Mouse (Mus musculus) small intestine, adult 2 months (tissue): ENCODE measurements at regions not wholly inside any gene's neighbourhood (a gene's known extent, or its start where the extent isn't known, plus 50 kb on each side); places are given as distances from the start of the nearest gene placed in this dataset.

ENCODE experiments used
- H3K27ac ChIP-seq: fragments of 200-500 bp; 2 replicates; pipeline ENCODE4 v1.5.1; 2012; ENCODE audit warnings: low read depth, low read length, control low read depth, inconsistent platforms; ENCODE audit not compliant: insufficient read depth
- H3K27me3 ChIP-seq: fragments of 200-500 bp; 2 replicates; pipeline ENCODE4 v1.6.1; 2012; ENCODE audit warnings: mild to moderate bottlenecking, moderate library complexity, low read length, inconsistent platforms; ENCODE audit not compliant: control insufficient read depth, insufficient read depth
- H3K36me3 ChIP-seq: fragments of 200-500 bp; 2 replicates; pipeline ENCODE4 v1.6.1; 2012; ENCODE audit warnings: mild to moderate bottlenecking, low read length, control low read depth, inconsistent platforms; ENCODE audit not compliant: control insufficient read depth, insufficient read depth
- H3K4me1 ChIP-seq: fragments of 200-500 bp; 2 replicates; pipeline ENCODE4 v1.6.1; 2012; ENCODE audit warnings: low read length, inconsistent platforms, mixed read lengths; ENCODE audit not compliant: control insufficient read depth, insufficient read depth, insufficient read length
- H3K4me3 ChIP-seq: fragments of 200-500 bp; 2 replicates; pipeline ENCODE4 v1.5.1; 2012; ENCODE audit warnings: low read depth, mild to moderate bottlenecking, control low read depth, inconsistent platforms, low read length, moderate library complexity
- CTCF ChIP-seq: fragments of 200-500 bp; IDR thresholded peaks from 2 replicates; pipeline ENCODE4 v1.5.1; 2012; ENCODE audit warnings: low read depth, mild to moderate bottlenecking, control low read depth, inconsistent platforms, low read length, moderate library complexity, mixed read lengths; ENCODE audit not compliant: insufficient replicate concordance, insufficient read length; ENCODE audit errors: extremely low read depth
- POLR2A ChIP-seq: fragments of 200-500 bp; IDR thresholded peaks from 2 replicates; pipeline ENCODE4 v1.6.1; 2012; ENCODE audit warnings: low read depth, mild to moderate bottlenecking, control low read depth, inconsistent platforms, low read length, moderate library complexity
- WGBS: fragments of 180-500 bp; shearing (Covaris S2); methylation state at CpG from one replicate; pipeline ENCODE4 v1.1.7; 2018; 5-methylcytosine and 5-hydroxymethylcytosine counted together

DNA sequence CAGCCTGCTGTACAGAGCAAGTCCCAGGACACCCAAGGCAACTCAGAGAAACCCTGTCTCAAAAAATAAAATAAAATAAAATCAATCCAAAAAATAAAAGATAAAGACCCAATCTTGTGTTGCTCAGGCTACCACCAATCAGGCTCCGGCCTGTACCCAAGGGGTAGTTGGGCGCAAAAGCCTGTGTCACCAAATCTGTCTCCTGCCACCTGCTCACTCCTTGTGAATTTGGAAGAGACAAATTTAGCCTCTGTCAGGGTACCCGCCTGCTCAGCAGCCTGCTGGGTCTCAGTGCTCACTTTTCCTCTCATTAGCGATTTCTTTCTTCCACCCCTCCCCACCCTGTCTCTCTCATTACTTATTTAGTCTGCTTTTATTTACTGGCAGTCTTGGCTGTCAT is 54.6 kb downstream of the Sox4 start:
- Histone ChIP-seq H3K4me1 (no peaks in the 10 kb centered on the region), H3K36me3 (no peaks in the 10 kb centered on the region), H3K27ac (no peak overlapping the region), H3K27me3 (no peaks in the 10 kb centered on the region), H3K4me3 (no peak overlapping the region)
- 96% methylated on average over 4 of the region's 4 CpGs for WGBS
- no peak for TF ChIP-seq POLR2A
- no peak for TF ChIP-seq CTCF

DNA sequence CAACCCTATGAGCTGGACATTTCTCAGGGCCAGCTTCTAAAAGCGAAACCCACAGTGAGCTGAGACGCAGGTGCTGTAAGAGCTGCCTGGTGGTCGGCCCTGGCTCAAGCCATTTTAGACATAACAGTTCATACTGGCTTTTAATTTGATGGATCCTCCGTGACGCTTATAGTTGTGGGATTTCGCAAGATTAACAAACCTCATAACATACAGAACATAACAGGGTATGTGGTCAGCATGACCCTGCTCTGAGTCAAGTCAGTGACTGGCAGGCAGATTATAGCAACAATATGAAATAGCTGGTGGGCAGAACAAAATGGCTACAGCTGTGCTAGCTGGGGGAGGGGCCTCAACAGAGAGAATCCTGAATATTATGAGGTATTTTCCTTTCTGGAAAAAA is 60.6 kb downstream of the Sox4 start:
- no peaks in the 10 kb centered on the region for H3K4me1 ChIP-seq
- TF ChIP-seq CTCF (no peak), POLR2A (no peak)
- no peak overlapping the region for H3K27ac ChIP-seq
- WGBS: 92% methylated on average over 6 of the region's 6 CpGs
- H3K36me3 ChIP-seq: no peaks in the 10 kb centered on the region
- no peak overlapping the region for H3K4me3 ChIP-seq
- H3K27me3 ChIP-seq: no peaks in the 10 kb centered on the region; the same call in 1 of the 2 replicates

DNA sequence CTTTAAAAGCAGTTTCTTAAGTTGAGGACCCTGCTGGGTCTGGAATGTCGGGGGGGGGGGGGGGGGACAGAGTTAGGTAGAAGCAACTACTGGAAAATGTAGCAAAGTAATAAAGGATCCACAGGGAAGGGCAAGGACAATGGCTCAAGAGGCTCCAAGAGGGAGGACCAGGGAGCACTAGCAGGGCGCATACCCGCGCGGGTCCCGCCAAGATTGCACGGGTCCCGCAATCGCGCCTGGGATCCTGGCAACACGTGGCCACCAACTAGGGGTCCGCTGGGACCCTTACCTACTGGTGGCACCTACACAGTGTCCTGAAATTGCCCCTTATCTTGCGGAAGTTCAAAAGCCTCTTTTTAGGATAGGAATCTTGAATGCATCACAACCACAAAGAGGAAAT is 66.4 kb downstream of the Sox4 start:
- WGBS: 29% methylated on average over 13 of the region's 13 CpGs
- H3K36me3 ChIP-seq: no peaks in the 10 kb centered on the region
- TF ChIP-seq POLR2A: no peak
- TF ChIP-seq CTCF: no peak
- peaks cover 29% of the 10 kb centered on the region for H3K27me3 ChIP-seq
- no peak overlapping the region for H3K27ac ChIP-seq
- no peaks in the 10 kb centered on the region for H3K4me1 ChIP-seq
- no peak overlapping the region for H3K4me3 ChIP-seq

DNA sequence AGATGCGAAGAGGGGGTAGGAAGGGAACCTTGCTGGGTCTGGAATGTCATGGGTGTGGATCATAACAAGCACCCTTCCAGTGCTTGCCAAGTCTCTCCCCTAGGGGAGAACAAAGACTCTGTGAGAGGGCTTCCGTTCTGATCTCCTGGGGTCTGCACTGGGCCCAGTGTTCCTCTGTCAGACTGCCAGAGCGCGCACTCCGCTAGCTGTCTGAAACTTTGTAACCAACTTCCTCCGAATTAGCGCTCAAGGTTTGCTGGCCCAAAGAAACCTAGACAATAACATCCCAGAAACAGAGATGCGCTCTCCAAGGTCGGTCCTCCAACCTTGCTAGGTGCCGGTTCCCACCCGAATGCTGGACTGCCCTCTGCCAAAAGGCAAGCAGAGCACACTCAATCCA is 66.8 kb downstream of the Sox4 start:
- Histone ChIP-seq H3K4me1 (no peaks in the 10 kb centered on the region), H3K27me3 (peaks cover 29% of the 10 kb centered on the region), H3K36me3 (no peaks in the 10 kb centered on the region), H3K27ac (no peak overlapping the region), H3K4me3 (no peak overlapping the region)
- 41% methylated on average over 11 of the region's 11 CpGs for WGBS
- no peak for TF ChIP-seq POLR2A
- TF ChIP-seq CTCF: no peak

DNA sequence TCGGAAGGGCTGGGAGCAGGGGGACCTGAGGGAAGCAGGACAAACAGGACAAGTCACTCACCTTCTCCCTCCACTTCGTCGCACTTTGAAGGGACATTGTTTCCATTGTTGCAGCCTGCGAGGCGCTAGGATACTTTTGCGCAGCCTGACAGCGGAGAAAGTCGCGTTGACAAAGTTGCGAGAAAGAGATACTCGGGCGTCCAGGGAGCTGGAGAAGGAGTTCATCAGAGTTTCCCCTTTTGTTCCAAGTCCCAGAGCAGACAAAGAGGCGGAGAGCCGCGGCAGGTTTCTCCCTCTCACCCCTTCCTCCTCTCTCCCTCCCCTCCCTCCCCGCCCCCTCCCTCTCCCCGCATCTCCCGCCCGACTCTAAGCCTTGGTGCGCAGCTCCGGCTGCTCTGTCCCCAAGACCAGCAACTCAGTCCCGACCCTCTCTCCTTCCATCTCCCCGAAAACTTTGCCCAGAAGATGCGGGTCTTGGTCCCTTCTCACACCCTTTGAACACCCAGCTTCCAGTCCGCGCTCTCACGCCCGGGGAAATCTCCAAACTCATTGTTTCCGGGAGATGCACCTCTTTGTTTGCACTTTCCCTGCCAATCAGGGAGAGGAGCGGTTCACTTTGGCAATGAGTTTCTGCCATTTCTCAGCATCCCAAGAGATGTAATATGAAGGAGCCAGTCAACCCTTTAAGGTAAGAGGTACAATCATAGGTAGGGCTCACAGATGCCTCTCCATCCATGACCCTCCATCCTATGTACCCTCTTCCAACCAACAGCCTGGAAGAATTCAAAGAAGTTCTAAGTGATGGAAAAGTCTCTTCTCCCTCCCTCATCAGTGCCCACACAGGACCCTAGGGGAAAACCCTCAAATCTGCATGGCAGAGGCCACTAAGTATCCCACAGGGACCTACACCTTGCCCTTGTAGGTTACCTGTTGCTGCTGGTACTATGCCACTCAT is 68.2 kb downstream of the Sox4 start:
- H3K27ac ChIP-seq: no peak overlapping the region
- peaks cover 29% of the 10 kb centered on the region for H3K27me3 ChIP-seq
- H3K4me3 ChIP-seq: peak overlapping the region; percentile 50
- H3K4me1 ChIP-seq: no peaks in the 10 kb centered on the region
- TF ChIP-seq POLR2A (no peak), CTCF (no peak)
- 2% methylated on average over 29 of the region's 30 CpGs for WGBS
- no peaks in the 10 kb centered on the region for H3K36me3 ChIP-seq

DNA sequence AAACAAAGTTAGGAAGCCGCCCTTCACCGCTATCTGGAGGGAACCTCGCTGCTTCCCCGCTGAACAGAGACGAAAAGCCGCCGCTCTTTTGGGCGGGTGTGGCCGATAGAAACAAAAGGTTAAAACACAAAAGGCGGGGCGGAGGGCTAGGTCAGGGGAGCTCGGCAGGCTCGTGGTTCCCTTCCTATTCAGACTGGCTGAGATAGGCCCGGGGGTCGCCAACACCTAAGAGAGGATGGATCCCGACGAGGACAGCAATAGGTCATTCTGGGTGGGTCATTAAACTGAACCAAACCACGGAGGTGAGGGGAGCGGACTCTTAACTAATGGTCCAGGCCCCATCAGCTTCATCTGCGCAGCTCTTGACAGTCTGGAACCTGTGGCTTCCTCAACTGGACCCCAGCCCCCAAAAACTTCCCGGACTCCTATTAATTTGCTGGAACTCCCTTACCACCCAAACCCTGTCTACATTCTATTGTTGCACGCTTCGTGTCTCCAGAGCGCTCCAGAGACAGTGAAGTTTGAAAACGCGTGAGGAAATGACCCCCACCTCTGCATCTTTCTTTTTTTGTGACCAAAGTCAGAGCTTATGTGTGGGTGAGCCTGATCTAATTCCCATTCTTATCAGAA is 69.2 kb downstream of the Sox4 start:
- no peaks in the 10 kb centered on the region for H3K4me1 ChIP-seq
- TF ChIP-seq POLR2A (no peak), CTCF (no peak)
- peaks cover 29% of the 10 kb centered on the region for H3K27me3 ChIP-seq
- H3K36me3 ChIP-seq: no peaks in the 10 kb centered on the region
- peak overlapping the region; percentile 57 for H3K4me3 ChIP-seq
- no peak overlapping the region for H3K27ac ChIP-seq
- WGBS: 3% methylated on average over 26 of the region's 26 CpGs

DNA sequence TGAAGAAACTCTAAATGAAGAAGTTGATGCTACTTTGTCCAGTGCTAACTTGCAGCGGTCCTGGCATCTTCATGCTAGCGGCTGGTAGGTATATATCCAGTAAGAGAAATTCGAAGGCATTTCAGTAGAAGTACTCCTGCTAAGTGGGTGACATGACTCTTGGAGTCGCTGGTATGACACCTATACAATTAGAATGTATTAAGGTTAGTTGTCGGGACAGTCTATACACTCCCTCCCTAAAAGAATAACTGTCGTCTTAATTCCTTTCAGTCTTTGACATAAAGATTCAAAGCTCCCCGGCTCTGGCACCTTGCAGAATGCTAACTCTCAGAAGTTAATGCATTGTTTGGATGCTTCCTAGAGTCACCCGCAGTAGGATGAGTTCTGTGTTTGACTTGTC is 70.1 kb downstream of the Sox4 start:
- no peaks in the 10 kb centered on the region for H3K4me1 ChIP-seq
- no peak overlapping the region for H3K4me3 ChIP-seq
- no peaks in the 10 kb centered on the region for H3K36me3 ChIP-seq
- WGBS: 54% methylated on average over 8 of the region's 8 CpGs
- peaks cover 29% of the 10 kb centered on the region for H3K27me3 ChIP-seq
- TF ChIP-seq POLR2A (no peak), CTCF (no peak)
- no peak overlapping the region for H3K27ac ChIP-seq
